Mouse (Mus musculus) neutrophil, adult 83 days (primary cell): ENCODE measurements around the gene Pygo1. TPM values are rescaled to one million over a fixed set of nuclear protein-coding genes. Genes with fewer than 3 reads are reported as not detected.

Experiments
- total RNA-seq, 2 experiments: library from RNA; stranded (reverse); gene quantifications; one replicate each; pipeline ENCODE4 v1.2.4; 2023

Pygo1 gene
- not detected for total RNA-seq

GRCm38 (mm10) chr9:72925021-72925934 lies at the start of gene Pygo1:
Pygo1 (plus strand) TSS chr9:72925645.

GRCm38 (mm10) chr9:72958521-72959450 lies 33.3 kb downstream of the Pygo1 start, which contains the start of the genes Dyx1c1 and Gm44503:
Dyx1c1 (plus strand) TSS chr9:72958785.
Gm44503 (plus strand) TSS chr9:72958852.

DNA sequence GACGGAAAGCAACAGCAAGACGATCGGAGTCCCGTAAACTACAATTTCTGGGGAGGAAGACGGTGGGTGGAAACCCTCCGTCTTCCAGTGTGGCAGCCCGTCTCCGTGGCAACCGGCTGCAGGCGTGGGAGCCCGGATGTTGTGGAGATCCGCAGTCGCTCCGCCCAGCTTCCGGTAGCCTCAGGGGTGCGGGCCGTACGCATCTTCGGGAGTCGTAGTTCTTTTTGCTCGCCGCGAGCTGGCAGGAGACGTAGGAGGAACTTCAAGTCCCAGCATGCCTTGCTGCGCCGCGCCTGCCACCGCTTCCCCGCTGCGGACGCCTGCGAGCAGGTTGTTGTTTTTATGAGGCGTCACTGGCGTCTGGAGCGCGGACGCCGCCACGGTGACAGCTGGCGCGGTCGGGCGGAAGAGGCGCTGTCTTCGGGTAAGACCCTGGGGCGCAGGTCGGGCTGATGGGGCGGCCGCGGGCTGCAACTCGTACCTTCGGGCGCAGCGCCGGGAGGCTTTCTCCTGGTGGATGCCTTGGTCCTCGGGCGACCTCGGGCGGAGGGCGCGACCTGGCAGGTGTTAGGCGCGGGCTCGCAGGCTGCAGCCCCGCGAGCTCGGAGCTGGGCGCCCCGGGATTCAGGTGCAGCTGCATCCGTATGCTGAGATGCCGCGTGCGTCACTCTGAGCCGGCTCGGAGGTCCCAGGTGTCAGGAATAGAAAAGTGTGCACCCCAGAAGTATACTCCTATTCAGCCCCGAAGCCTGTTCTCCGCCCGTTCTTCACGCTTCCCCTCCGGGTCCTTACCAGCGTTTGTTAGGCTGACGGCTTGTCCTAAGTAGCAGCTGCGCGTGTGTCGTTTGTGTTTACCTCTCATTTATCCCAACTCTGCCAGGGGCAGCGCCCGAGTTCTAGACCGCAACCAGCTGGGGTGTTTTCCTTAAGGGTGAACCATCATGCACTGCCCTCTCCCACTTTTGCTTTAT lies 60.1 kb downstream of the Pygo1 start, which contains the start of the genes Ccpg1os and Ccpg1:
Gene Ccpg1os, minus strand, starts transcription at position 133 of the 971 bp plus-strand sequence.
Gene Ccpg1, plus strand, starts transcription at position 180 of the 971 bp plus-strand sequence.

Other genes starting within 250 kb of the Pygo1 start
- not detected for gene Prtg, start 118.8 kb upstream of the Pygo1 start, total RNA-seq
- gene Dyx1c1, start 33.1 kb downstream of the Pygo1 start, total RNA-seq: under 1 TPM; 0.28 to 0.57 TPM
- gene Gm44503, start 33.2 kb downstream of the Pygo1 start, total RNA-seq: under 1 TPM in 1 of 2 experiments, not detected in 1; 0.24 TPM
- gene Ccpg1os, start 59.7 kb downstream of the Pygo1 start, total RNA-seq: 1 to 10 TPM; 3.4 to 3.7 TPM
- gene Ccpg1, start 59.8 kb downstream of the Pygo1 start, total RNA-seq: 100 to 1,000 TPM; 285 to 302 TPM
- gene Pigb, start 114.7 kb downstream of the Pygo1 start, total RNA-seq: 10 to 100 TPM; 27.5 to 28.1 TPM
- 100 to 1,000 TPM; 186 to 204 TPM for gene Rab27a, start 119.2 kb downstream of the Pygo1 start, total RNA-seq
- 10 to 100 TPM; 14.9 to 21.7 TPM for gene Khdc3, start 176.2 kb downstream of the Pygo1 start, total RNA-seq
- under 1 TPM in 1 of 2 experiments, not detected in 1; 0.77 TPM for gene Gm20509, start 176.8 kb downstream of the Pygo1 start, total RNA-seq
- 10 to 100 TPM; 36.8 to 37.1 TPM for gene Rsl24d1, start 187.8 kb downstream of the Pygo1 start, total RNA-seq